19 mouse cellular contexts compared by ENCODE assay signal in genomic region chr9:51875531-51875930, GRCm38 (mm10).
A peak's percentile ranks its signal among the peaks of the same experiment; 100 is the strongest.
DNase-seq lines count a peak whose midpoint lies in the region; ATAC-seq and TF ChIP-seq lines count a peak whose summit lies in the region.
"Had no signal": no experiment of that assay in that cellular context is flagged by ENCODE, and none has a peak within 500 bp of the region (broad histone marks: within the 10 kb centered on the region; RNA-seq: fewer than 3 reads in every experiment).

No protein-coding gene starts in this region.

- peak overlapping the region; percentile 47 for H3K4me2 ChIP-seq in kidney, postnatal 0 days (ENCODE audit: low read length)
- H3K4me2 ChIP-seq: hindbrain, embryonic 13.5 days had no signal

- TF ChIP-seq CTCF in kidney, postnatal 0 days (IDR thresholded peaks at IDR 0.05; ENCODE audit: low read depth): no peak; the same call in 1 of the 2 replicates

- H3K4me1 ChIP-seq in kidney, postnatal 0 days (replicated peaks; ENCODE audit: insufficient read depth, low read length): 0 out of 2 replicates have a peak, but pooled peaks cover 5% of the 10 kb centered on the region

- no peaks in the 10 kb centered on the region for H3K36me3 ChIP-seq in kidney, postnatal 0 days (ENCODE audit: insufficient read depth, low read length)
- H3K36me3 ChIP-seq: heart, embryonic 10.5 days; hindbrain, embryonic 13.5 days had no signal

- H3K9ac ChIP-seq in kidney, postnatal 0 days (ENCODE audit: low read depth, low read length): no peak overlapping the region
- H3K9ac ChIP-seq: hindbrain, embryonic 13.5 days had no signal

- no peak; the same call in 1 of the 2 replicates for ATAC-seq in kidney, postnatal 0 days (replicated peaks; ENCODE audit: low FRiP score, low read depth)
- ATAC-seq: midbrain, embryonic 16.5 days had no signal

- H3K27me3 ChIP-seq in kidney, postnatal 0 days (ENCODE audit: insufficient read depth, low read length): no peaks in the 10 kb centered on the region
- H3K27me3 ChIP-seq: CH12.LX; hindbrain, embryonic 13.5 days had no signal

- DNase-seq in adrenal gland, adult (ENCODE audit: inconsistent age in 2 of 2, low spot score in 1 of 2): peak; percentile 37 to 63
- DNase-seq in adrenal gland, adult 8-10 months: no peak
- peak; percentile 12 for DNase-seq in kidney, postnatal 0 days (ENCODE audit: low spot score)
- no peak for DNase-seq in kidney, adult 8-10 months
- peak; percentile 22 for DNase-seq in urinary bladder, postnatal 14 days (ENCODE audit: low spot score)
- no peak for DNase-seq in urinary bladder, postnatal 4 days (ENCODE audit: low spot score in 2 of 2)
- no peak for DNase-seq in thymus, postnatal 10 days (ENCODE audit: low spot score in 2 of 2)
- DNase-seq in gastrocnemius, postnatal 4 days (ENCODE audit: low spot score in 2 of 2): no peak
- DNase-seq: cerebellum, postnatal 10 days; gastrocnemius, postnatal 36 days; heart, postnatal 10 days; layer of hippocampus, adult 9-11 months; retina, postnatal 1 day; right cerebral cortex, postnatal 4 days; thymus, adult 18-20 months had no signal

- peak overlapping the region; percentile 20 for H3K4me3 ChIP-seq in kidney, postnatal 0 days (replicated peaks; ENCODE audit: low read depth, low read length)
- H3K4me3 ChIP-seq: heart, embryonic 10.5 days; hindbrain, embryonic 13.5 days had no signal

- WGBS in kidney, postnatal 0 days: 37% methylated on average over 20 of the region's 20 CpGs

- H3K27ac ChIP-seq in kidney, postnatal 0 days: peak overlapping the region; percentile 21; the same call in 1 of the 2 replicates
- H3K27ac ChIP-seq: heart, embryonic 10.5 days; hindbrain, embryonic 13.5 days had no signal

- H3K9me3 ChIP-seq in kidney, postnatal 0 days (replicated peaks; ENCODE audit: low read length): no peaks in the 10 kb centered on the region
- H3K9me3 ChIP-seq: hindbrain, embryonic 13.5 days had no signal

Comparison
In these comparisons a context has a peak if more than half of its experiments do, and no peak if none do; other contexts are left out.
1. DNase-seq: peak in adrenal gland, adult (2 of 2), kidney, postnatal 0 days (single experiment) and urinary bladder, postnatal 14 days (single experiment); none in adrenal gland, adult 8-10 months (single experiment), kidney, adult 8-10 months (0 of 2), urinary bladder, postnatal 4 days (0 of 2), thymus, postnatal 10 days (0 of 2) and gastrocnemius, postnatal 4 days (0 of 2).